Mouse (Mus musculus) bone marrow macrophage, adult 2 months (primary cell): ENCODE measurements around the gene Dagla. TPM values are rescaled to one million over a fixed set of nuclear protein-coding genes. Genes with fewer than 3 reads are reported as not detected.
A peak's percentile ranks its signal among the peaks of the same experiment; 100 is the strongest.

Source experiments
- H3K27ac ChIP-seq: 2 replicates; pipeline ENCODE4 v1.5.1; 2012; ENCODE audit warnings: low read depth, low read length; ENCODE audit not compliant: insufficient read depth
- H3K4me1 ChIP-seq: 2 replicates; pipeline ENCODE4 v1.6.1; 2012; ENCODE audit warnings: low read length; ENCODE audit not compliant: control insufficient read depth, insufficient read depth
- H3K4me3 ChIP-seq: 2 replicates; pipeline ENCODE4 v1.5.1; 2012; ENCODE audit warnings: mild to moderate bottlenecking, low read length, moderate library complexity; ENCODE audit not compliant: insufficient read depth
- CTCF ChIP-seq: IDR thresholded peaks from 2 replicates; pipeline ENCODE4 v1.5.1; 2012; ENCODE audit warnings: low read depth, mild to moderate bottlenecking, low read length, moderate library complexity
- POLR2A ChIP-seq: IDR thresholded peaks from 2 replicates; pipeline ENCODE4 v1.6.1; 2012; ENCODE audit warnings: mild to moderate bottlenecking, low read depth, low read length, borderline replicate concordance
- polyA plus RNA-seq: library from polyadenylated mRNA; stranded (reverse); fragments of >200 nt; gene quantifications from 2 replicates; pipeline ENCODE4 v1.2.4, GENCODE M21; 2012; ENCODE audit not compliant: missing spikeins, insufficient read depth, insufficient read length

Dagla gene
- polyA plus RNA-seq = 2.8 and 3.2 TPM in 2 replicates

DNA sequence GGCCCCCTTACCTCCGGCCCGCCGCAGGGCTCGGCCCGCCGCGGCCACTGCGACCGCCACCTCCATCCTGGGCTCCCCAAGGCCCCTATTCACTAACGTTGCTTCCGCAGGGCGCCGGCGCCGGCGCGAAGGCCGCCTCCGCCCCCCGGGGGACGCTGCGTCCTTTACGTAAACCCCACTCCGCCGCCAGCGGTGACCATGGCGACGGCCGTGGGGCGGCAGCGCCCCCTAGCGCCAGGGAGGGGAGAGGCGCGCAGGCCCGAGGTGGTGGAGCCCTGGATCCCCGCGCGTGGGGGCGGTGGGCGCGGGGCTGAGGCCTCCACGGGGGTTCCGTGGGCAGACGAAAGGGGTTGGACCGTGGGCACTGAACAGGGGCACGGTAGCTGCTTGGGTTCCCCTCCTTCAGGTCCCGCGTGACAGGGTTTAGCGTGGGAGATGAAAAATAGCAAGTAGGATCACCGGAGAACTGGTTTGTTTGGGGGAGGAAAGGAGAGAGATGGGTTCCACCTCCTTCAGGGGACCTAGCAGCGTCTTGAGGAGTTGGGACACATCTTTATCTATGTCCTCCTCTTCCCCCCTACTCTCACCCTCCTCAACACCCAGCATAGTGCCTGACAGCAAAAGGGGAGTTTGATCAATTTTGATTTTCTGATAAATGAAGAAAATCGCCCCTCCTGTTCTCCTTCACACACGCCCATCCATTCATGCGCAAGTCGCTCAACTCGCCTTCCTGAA is at the start of gene Dagla:
Dagla (minus strand) TSS at position 68 of the 735 bp plus-strand sequence.
- TF ChIP-seq CTCF = peak; percentile 63
- no peak for TF ChIP-seq POLR2A
- Histone ChIP-seq H3K4me1 (peaks cover 11% of the 10 kb centered on the region), H3K4me3 (peak within 1 kb of the TSS; percentile 66), H3K27ac (no peak within 1 kb of the TSS)

DNA sequence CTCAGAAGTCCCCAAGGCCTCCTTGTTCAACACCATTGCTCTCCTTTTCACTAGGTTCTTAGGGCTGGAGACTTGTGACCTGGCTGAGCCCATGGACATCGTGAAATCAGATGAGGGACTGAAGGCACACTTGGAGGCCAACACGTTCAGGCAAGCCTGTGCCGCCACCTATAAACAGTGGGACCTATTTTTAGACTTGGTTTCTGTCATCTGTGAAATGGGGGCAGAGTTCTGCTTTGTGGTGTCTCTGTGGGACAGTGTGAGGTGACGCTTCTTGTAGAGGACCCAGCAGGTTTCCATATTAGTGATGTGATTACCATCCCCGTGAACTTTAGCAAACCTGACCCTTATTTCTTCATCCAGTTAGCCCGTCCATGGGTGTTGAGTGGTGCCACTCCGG is 47.5 kb upstream of the Dagla start:
- no peaks in the 10 kb centered on the region for H3K4me1 ChIP-seq
- no peak overlapping the region for H3K4me3 ChIP-seq
- TF ChIP-seq POLR2A (no peak), CTCF (no peak)
- H3K27ac ChIP-seq = no peak overlapping the region

DNA sequence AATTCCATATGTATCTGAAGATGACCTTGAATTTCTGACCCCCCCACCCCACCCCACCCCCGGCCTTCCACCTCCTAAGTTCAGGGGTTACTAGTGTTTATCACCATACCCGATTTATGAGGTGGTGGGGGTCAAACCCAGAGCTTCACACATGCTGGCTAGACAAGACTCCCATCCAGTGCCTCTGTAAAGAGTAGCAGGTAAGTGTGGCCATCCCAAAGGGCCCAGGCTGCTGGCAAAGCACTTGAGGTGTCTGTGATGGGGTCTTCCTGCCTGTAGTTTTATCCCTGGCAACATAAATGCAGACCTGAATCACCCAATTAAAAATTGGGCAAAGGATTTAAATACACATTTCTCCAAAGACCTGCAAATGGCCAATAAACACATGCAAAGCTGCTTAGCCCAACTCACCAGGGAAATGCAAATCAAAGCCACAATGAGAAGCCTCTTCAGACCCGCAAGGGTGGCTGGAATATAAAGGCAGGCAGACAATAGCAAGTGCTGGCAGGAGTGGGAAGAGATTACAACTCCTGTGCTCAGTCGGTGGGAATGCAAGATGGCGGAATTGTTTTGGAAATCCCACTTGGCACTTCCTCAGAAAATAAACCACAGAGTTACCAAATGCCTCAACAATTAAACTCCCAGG is 43.1 kb upstream of the Dagla start:
- H3K4me1 ChIP-seq = no peaks in the 10 kb centered on the region
- TF ChIP-seq CTCF = no peak
- no peak for TF ChIP-seq POLR2A
- no peak overlapping the region for H3K4me3 ChIP-seq
- H3K27ac ChIP-seq = no peak overlapping the region

DNA sequence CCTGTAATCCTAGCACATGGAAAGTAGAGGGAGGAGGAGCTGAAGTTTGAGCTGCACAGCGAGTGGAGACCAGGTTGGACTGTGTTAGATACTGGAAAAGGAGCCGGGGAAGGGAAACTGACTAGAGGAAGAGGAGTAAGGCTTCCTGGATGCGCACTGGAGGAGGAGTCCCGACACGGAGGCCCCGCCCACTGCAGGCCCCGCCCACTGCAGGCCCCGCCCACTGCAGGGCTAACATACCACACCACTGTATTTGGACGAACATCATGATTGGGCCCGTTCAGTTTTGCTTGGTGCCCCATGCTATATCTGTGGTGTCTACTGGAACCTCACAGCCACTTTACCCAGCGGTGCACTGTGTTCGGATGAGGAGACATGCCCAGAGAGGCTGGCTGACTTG is 41.0 kb upstream of the Dagla start:
- Histone ChIP-seq H3K4me1 (no peaks in the 10 kb centered on the region), H3K27ac (no peak overlapping the region), H3K4me3 (no peak overlapping the region)
- no peak for TF ChIP-seq POLR2A
- no peak for TF ChIP-seq CTCF

DNA sequence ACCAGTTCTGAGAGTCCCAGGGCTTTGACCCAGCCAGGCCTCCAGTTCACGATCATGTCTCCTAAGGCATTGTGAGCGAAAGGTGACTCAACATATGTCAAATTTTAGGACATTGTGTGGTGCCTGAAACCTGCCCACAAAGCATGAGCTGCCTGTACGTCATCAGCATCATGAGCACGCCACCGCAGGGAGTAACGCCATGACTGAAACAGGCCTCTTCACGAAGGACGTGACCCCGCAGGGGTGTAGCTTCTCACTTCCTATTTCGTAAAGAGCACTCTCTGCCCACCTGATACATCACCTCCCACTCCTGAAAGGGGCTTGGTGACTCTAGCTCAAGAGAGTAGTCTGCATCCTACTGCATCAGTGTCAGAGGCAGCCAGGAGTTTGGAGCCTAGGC is 39.2 kb upstream of the Dagla start:
- Histone ChIP-seq H3K4me1 (no peaks in the 10 kb centered on the region), H3K4me3 (no peak overlapping the region), H3K27ac (no peak overlapping the region)
- TF ChIP-seq CTCF (no peak), POLR2A (no peak)

DNA sequence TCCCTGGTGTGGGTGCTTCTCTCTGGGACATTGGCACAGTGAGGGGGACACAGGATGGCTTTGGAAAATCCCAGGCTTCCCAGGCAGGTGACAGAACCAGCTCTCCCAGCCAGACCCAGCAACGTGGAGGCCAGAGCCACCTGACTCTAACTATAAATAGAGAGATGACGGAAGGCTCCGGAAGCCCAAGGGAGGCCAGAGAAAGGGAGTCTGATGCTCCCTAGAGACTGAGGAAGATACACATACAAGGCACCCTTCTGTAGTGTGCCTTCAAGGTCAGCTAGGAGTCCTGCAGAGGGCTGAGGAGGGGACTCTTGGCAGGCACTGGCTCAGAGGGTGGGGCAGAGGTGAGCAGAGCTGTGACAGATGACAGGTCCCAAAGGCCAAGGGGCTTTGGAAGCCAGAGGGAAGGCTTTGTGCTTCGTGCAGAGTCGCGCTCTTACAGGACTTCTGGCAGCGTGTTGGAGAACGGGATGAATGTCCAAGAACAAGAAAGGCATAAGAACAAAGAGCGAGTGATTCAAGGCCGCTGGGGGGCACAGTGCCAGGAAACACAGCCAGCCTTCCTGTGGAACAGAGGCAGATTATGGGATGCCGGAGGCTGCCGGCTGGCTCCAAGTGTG is 37.3 kb upstream of the Dagla start:
- no peak overlapping the region for H3K27ac ChIP-seq
- no peaks in the 10 kb centered on the region for H3K4me1 ChIP-seq
- no peak for TF ChIP-seq POLR2A
- no peak for TF ChIP-seq CTCF
- no peak overlapping the region for H3K4me3 ChIP-seq

DNA sequence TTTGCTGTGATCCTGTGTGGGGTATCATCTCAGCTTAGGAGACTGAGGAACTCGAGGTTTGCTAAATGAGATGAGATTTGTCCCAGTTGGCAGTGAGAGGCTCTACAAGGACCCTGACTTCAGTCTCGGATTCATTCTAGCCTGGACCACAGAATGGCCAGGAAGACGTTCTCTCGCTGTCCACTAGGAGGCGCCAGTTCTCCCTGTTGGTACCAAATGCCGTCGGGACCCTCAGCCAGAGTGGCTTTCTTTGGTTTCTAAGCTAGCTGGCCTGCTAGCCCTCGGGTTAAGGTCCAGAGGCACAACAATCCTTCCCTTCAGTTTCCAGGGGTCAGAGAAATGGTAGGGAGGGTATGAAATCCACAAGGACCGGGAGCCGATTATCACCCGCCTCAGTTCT is 36.5 kb upstream of the Dagla start:
- H3K4me1 ChIP-seq = no peaks in the 10 kb centered on the region
- TF ChIP-seq CTCF = peak; percentile 98
- TF ChIP-seq POLR2A = no peak
- H3K27ac ChIP-seq = no peak overlapping the region
- H3K4me3 ChIP-seq = no peak overlapping the region

DNA sequence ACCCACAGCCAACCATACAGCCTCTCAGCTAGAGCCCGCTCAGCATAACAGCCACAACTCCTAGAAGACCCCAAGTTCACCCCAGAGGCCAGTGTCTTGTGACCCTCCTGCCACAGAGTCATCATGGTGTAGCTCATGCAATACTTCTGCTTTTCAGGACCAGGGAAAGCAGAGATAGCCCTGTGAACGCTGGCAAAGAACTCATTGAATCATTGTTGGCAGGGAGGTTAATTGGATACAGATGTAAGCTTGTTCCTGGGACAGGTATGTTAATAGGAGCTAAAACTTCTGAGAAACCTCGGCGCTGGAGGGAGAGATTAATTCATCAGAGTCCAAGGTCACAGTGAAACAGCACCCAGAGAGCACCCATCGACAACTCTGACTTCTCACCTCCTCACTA is 36.0 kb upstream of the Dagla start:
- Histone ChIP-seq H3K4me1 (no peaks in the 10 kb centered on the region), H3K4me3 (no peak overlapping the region), H3K27ac (no peak overlapping the region)
- no peak for TF ChIP-seq CTCF
- TF ChIP-seq POLR2A = no peak

DNA sequence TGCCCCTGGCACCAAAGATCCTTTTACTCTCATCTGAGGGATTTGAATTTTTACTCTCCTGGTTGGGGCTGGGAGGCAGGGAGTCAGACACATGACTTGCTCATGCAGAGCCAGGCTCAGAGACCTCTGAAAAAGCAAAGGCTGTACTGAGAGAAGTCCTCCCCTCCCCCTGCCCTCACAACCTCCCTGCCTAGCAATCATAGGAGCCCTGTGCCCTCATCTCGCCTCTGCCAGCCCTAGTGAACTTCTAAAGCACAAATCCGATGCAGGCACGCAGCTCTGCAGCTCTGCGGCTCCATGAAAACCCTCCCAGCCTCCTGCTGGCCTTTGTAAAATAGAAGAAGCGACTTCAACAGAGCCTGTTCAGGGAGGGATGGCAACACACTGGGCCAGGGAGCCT is 34.6 kb upstream of the Dagla start:
- no peak overlapping the region for H3K27ac ChIP-seq
- H3K4me1 ChIP-seq = no peaks in the 10 kb centered on the region
- no peak overlapping the region for H3K4me3 ChIP-seq
- TF ChIP-seq CTCF (no peak), POLR2A (no peak)

DNA sequence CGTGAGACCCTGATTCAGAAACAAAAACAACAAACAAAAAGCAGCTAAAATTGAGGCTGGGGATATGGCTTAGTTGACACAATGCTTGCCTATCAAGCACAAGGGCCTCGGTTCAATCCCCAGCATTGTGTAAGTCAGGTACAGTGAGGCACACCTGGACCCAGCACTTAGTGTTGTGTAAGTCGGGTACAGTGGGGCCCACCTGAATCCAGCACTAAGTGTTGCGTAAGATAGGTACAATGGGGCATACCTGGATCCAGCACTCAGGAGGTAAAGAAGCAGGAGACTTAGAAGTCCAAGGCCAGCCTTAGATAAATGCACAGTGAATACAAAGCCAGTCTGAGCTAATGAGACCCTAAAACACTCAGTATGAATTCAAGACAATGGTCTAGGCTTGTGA is 34.0 kb upstream of the Dagla start:
- H3K4me3 ChIP-seq = no peak overlapping the region
- TF ChIP-seq POLR2A (no peak), CTCF (no peak)
- H3K27ac ChIP-seq = no peak overlapping the region
- H3K4me1 ChIP-seq = no peaks in the 10 kb centered on the region

DNA sequence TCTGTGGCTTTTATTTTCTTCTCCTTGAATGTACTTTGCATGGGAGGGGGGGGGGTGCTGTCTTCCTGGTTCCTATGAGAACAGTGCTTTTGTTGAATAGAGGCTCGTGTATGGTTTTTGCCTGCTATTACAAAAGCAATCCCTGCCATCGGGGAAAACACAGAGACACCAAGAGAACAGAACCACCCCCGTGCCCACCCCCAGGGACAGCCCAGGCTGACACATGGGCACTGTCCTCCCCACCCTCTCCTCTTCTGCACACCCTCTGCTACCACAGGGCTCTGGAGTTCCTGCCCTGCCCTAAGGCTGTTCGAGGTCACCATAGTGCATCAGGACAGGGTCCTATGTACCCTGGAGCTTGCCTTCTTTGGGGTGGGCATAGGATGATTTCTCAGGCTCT is 29.8 kb upstream of the Dagla start:
- Histone ChIP-seq H3K4me3 (no peak overlapping the region), H3K4me1 (no peaks in the 10 kb centered on the region), H3K27ac (no peak overlapping the region)
- TF ChIP-seq CTCF (no peak), POLR2A (no peak)
